Mouse (Mus musculus): Measurements from ENCODE around the gene Tas2r120. TPM values are rescaled to one million over a fixed set of nuclear protein-coding genes. Genes with fewer than 3 reads are reported as not detected.

Tas2r120 gene
- not detected in 2 replicates for polyA plus RNA-seq (2015; fragmentation: Nextera tagmentation; extraction: Ambion mirVana)

GRCm38 (mm10) chr6:132656653-132657052, at the start of gene Tas2r120:
TSS of gene Tas2r120 (plus strand) at chr6:132656953.

GRCm38 (mm10) chr6:132651426-132651825, 5.3 kb upstream of the Tas2r120 start, which contains the start of gene A630073D07Rik:
TSS of gene A630073D07Rik (minus strand) at chr6:132651526.

GRCm38 (mm10) chr6:132700907-132701306, 44.2 kb downstream of the Tas2r120 start, which contains the start of gene Tas2r121:
TSS of gene Tas2r121 (minus strand) at chr6:132701007.

Other genes with a start within 250 kb of the Tas2r120 start
- gene Prh1, start 87.1 kb upstream of the Tas2r120 start, polyA plus RNA-seq (2015; fragmentation: Nextera tagmentation; extraction: Ambion mirVana): not detected in 2 replicates
- not detected in 2 replicates for gene Prp2, start 61.0 kb upstream of the Tas2r120 start, polyA plus RNA-seq (2015; fragmentation: Nextera tagmentation; extraction: Ambion mirVana)
- not detected in 2 replicates for gene A630073D07Rik, start 5.4 kb upstream of the Tas2r120 start, polyA plus RNA-seq (2015; fragmentation: Nextera tagmentation; extraction: Ambion mirVana)
- gene Tas2r121, start 44.1 kb downstream of the Tas2r120 start, polyA plus RNA-seq (2015; fragmentation: Nextera tagmentation; extraction: Ambion mirVana): not detected in 2 replicates
- gene Tas2r122, start 55.0 kb downstream of the Tas2r120 start, polyA plus RNA-seq (2015; fragmentation: Nextera tagmentation; extraction: Ambion mirVana): not detected in 2 replicates
- gene Tas2r115, start 81.1 kb downstream of the Tas2r120 start, polyA plus RNA-seq (2015; fragmentation: Nextera tagmentation; extraction: Ambion mirVana): not detected in 2 replicates
- not detected in 2 replicates for gene Tas2r124, start 97.8 kb downstream of the Tas2r120 start, polyA plus RNA-seq (2015; fragmentation: Nextera tagmentation; extraction: Ambion mirVana)
- gene Tas2r102, start 105.2 kb downstream of the Tas2r120 start, polyA plus RNA-seq (2015; fragmentation: Nextera tagmentation; extraction: Ambion mirVana): not detected in 2 replicates
- gene Tas2r136, start 121.2 kb downstream of the Tas2r120 start, polyA plus RNA-seq (2015; fragmentation: Nextera tagmentation; extraction: Ambion mirVana): not detected in 2 replicates
- gene Tas2r117, start 145.9 kb downstream of the Tas2r120 start, polyA plus RNA-seq (2015; fragmentation: Nextera tagmentation; extraction: Ambion mirVana): not detected in 2 replicates
- gene Tas2r123, start 190.2 kb downstream of the Tas2r120 start, polyA plus RNA-seq (2015; fragmentation: Nextera tagmentation; extraction: Ambion mirVana): not detected in 2 replicates
- not detected in 2 replicates for gene Tas2r116, start 198.5 kb downstream of the Tas2r120 start, polyA plus RNA-seq (2015; fragmentation: Nextera tagmentation; extraction: Ambion mirVana)
- gene Tas2r110, start 211.1 kb downstream of the Tas2r120 start, polyA plus RNA-seq (2015; fragmentation: Nextera tagmentation; extraction: Ambion mirVana): not detected in 2 replicates
- gene Tas2r113, start 236.1 kb downstream of the Tas2r120 start, polyA plus RNA-seq (2015; fragmentation: Nextera tagmentation; extraction: Ambion mirVana): not detected in 2 replicates